Mouse (Mus musculus) stomach, postnatal 0 days (tissue): ENCODE data around the gene Plekha6.

Experiments used
- CTCF ChIP-seq: IDR thresholded peaks from 2 replicates; pipeline ENCODE4 v1.5.1; 2016; ENCODE audit warnings: antibody characterized with exemption, low read depth, mild to moderate bottlenecking, moderate library complexity
- EP300 ChIP-seq: optimal IDR thresholded peaks from 2 replicates; pipeline ENCODE3; 2016; ENCODE audit warnings: antibody characterized with exemption

DNA sequence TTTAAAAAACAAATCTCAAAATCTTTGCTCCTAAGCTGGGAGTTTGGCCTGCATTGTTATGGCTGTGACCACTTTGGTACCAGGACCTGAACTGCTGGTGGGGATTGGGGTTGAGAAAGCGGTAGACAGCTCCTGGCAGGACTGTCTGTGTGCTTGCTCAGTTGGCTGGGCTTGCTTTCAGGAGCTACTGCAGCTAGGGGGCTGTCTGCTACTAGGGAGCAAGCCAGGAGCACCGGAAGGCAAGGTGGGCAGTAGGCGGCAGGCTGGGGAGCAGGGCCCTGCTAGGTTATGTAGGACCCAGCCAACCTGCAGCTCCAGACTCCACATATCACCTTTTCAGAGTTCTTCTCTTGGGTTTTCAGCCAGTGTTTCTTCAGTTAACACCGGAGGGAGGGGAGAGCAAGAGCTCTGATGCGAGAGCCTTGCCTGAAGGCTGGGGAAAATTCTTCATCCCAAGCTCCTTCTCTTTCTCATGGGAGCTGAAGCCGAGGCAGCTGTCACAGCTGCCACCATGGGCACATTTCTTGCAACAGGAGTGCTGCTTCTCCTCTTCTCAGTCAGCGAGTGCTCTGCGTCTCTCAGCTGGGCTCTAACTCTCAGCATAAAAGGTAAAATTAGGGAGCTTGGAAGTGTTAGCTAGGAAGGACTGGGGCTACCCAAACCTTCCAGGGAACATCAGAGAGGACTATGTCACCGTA is 62.1 kb downstream of the Plekha6 start:
- peak; percentile 75 for TF ChIP-seq CTCF
- TF ChIP-seq EP300 = no peak
